Mouse (Mus musculus) right cerebral cortex, adult 2 months (tissue): ENCODE measurements around the gene Tmem255a.

ENCODE experiments used
- DNase-seq, 2 experiments: peaks; one replicate each; pipeline ENCODE4 v3.0.0; 2021 to 2022; ENCODE audit warnings: low spot score in 2 of 2

Gene Tmem255a

DNA sequence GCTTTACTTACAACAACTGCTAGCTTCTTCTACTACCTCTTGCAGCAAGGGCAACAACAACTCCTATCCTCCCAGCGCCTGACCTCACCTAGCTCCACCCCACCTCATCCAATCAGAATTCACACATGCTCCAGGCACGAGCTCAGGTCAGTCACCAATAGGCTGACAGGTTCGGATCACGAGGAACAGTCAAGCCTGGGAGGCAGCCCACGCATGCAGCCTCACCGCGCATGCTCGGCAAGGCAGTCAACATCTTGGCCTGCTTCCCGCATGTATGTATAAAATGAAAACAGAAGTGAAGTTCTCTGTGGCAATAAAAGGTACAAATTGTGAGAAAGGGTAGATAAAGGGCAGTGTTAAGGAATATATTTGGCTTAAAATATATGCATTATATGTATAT lies 86.2 kb downstream of the Tmem255a start:
- DNase-seq, result no peak

DNA sequence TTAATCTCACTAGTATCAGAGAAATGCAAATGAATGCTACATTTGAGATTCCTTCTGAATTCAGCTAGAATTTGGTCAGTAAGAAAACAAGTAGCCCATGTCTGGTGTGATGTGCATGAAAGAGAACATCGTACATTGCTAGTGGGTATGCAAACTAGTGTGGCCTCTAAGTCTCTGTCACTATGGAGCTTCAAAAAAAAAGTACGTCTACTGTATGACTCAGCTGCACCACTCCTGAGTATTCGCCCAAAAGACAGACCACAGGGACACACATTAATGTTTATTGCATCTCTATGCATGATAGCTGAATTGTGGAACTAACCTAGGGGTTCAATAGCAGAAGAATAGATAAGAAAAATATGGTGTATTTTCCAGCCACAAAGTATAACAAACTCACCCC lies 86.9 kb downstream of the Tmem255a start:
- DNase-seq, result no peak

DNA sequence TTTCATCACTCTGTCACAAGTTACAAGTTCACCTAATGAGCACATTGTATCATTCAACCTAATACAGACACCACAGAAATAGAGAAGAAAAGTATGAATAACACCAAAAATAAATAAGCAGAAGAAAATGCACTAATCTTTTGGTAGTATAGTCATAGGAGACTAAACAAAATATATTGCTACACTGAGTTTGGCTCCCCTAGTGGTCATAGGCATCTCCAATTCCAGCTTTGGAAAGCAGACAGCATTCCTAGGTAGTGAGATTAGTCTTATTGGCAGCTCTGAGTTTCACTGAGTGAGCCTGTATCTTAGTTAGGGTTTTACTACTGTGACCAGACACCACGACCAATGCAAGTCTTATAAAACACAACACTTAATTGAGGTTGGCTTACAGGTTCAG lies 93.1 kb downstream of the Tmem255a start:
- no peak for DNase-seq
